Mouse (Mus musculus): ENCODE measurements around the gene Ifit2. TPM values are rescaled to one million over a fixed set of nuclear protein-coding genes. Genes with fewer than 3 reads are reported as not detected.

Gene Ifit2
- polyA plus RNA-seq, 1 experiment from 2014 or later = 12.7 TPM

DNA sequence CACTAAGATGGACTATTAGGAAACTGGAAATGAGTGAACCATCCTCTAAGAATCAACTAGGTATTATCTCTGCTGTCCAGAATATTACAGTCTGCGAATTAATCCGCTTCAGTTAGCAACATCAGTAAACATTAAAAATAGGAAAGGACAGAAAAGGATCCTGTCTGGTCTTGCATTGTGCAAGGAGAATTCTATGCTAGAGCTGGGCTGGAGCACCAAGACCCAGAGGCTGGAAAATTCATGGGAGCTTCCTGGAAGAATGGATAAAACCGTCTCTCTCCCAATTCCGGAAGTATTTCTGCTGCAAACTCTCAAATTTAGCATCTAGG is 325 bp upstream of the Ifit2 start:
- H3K4me1 ChIP-seq = peaks cover 27% of the 10 kb centered on the region

DNA sequence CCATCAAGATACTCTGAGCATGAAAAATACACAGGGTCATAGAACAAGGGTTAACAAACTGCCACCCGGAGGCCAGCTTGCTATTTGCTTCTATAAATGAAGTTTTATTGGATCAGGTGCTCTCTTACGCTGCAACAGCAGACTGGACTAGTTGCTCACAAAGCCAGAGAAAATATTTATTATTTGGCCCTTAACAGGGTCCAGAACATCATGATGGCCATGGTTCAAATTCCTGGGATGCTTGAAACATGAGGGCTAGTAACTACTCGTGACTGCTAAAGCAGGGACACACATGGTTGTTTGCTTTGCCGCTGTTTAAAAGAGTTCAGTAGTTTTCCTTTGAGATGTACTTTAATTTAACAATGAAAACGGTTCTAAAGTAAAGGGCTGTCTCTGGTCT is 1.5 kb downstream of the Ifit2 start:
- no peak for ATAC-seq (ENCODE audit: borderline replicate concordance, extremely low read depth, low FRiP score, low TSS enrichment)
- H3K27ac ChIP-seq = peak overlapping the region; percentile 79
- H3K4me2 ChIP-seq = peak overlapping the region; percentile 48
- H3K4me3 ChIP-seq = peak overlapping the region; percentile 17
- no peaks in the 10 kb centered on the region for H3K27me3 ChIP-seq
- H3K36me3 ChIP-seq = no peaks in the 10 kb centered on the region
- no peaks in the 10 kb centered on the region for H3K9me3 ChIP-seq
- no peak overlapping the region for H3K9ac ChIP-seq
- 27% methylated on average over 5 of the region's 5 CpGs for WGBS
- H3K4me1 ChIP-seq = peaks cover 27% of the 10 kb centered on the region

More for the DNA sequence above, 325 bp upstream of the Ifit2 start:
- ATAC-seq (ENCODE audit: borderline replicate concordance, extremely low read depth, low FRiP score, low TSS enrichment) = no peak
- Histone ChIP-seq H3K27me3 (no peaks in the 10 kb centered on the region), H3K27ac (peak overlapping the region; percentile 84; the same call in 1 of the 2 replicates), H3K36me3 (no peaks in the 10 kb centered on the region), H3K4me2 (peak overlapping the region; percentile 69), H3K9ac (peak overlapping the region; percentile 38; the same call in 1 of the 2 replicates), H3K4me3 (peak overlapping the region; percentile 52), H3K9me3 (no peaks in the 10 kb centered on the region)
- WGBS = 30% methylated on average over 4 of the region's 4 CpGs

DNA sequence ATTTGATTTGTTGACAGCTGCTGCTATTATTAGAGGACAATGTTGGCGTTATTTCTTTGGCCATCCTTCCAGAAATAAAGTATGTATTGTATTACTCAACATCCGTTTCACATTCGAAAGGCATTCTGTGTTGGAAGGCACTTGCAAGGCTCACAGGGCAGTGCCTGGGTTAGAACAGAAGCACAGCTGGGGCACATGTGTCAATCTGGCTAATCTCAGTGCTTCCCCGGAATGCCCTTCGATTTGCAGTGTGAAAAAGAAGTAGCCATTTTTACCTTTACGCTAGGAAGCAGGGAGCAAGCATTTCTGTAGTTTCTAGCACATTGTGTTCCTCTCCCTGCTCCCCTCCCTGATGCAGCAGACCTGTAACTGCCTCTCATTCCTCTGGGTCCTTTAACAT is 2.5 kb downstream of the Ifit2 start:
- H3K36me3 ChIP-seq = no peaks in the 10 kb centered on the region
- WGBS = 38% methylated on average over 6 of the region's 6 CpGs
- H3K27me3 ChIP-seq = no peaks in the 10 kb centered on the region
- ATAC-seq (ENCODE audit: borderline replicate concordance, extremely low read depth, low FRiP score, low TSS enrichment) = 0 out of 2 replicates have a peak, but pooled peaks have one; percentile 12
- peak overlapping the region; percentile 79 for H3K27ac ChIP-seq
- H3K4me2 ChIP-seq = peak overlapping the region; percentile 48
- no peak overlapping the region for H3K4me3 ChIP-seq
- peaks cover 27% of the 10 kb centered on the region for H3K4me1 ChIP-seq
- no peaks in the 10 kb centered on the region for H3K9me3 ChIP-seq
- H3K9ac ChIP-seq = no peak overlapping the region

DNA sequence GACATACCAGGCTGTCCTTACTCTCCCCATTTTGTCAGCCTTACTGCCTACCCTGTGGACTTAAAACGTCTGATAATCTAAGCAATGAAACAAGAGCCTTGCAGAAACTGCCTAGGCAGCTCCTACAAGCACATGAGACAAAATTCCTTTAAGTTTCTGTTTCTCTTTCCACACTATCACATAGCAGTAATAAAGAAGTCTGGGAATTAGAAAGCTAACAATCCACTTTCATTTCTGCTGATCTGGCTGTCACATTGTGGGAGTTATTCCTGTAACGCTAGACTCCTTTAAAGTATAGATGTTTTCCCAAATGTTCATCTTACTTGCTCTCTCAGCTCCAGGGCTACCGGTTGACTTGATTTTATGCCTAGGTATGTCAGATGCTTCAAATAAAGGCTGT is 3.0 kb downstream of the Ifit2 start:
- H3K4me1 ChIP-seq = peaks cover 27% of the 10 kb centered on the region
- WGBS = 51% methylated on average over 3 of the region's 3 CpGs
- no peak overlapping the region for H3K9ac ChIP-seq
- H3K27ac ChIP-seq = peak overlapping the region; percentile 79
- H3K9me3 ChIP-seq = no peaks in the 10 kb centered on the region
- H3K4me3 ChIP-seq = no peak overlapping the region
- H3K4me2 ChIP-seq = peak overlapping the region; percentile 48; the same call in 1 of the 2 replicates
- H3K27me3 ChIP-seq = no peaks in the 10 kb centered on the region
- no peaks in the 10 kb centered on the region for H3K36me3 ChIP-seq
- no peak for ATAC-seq (ENCODE audit: borderline replicate concordance, extremely low read depth, low FRiP score, low TSS enrichment)

DNA sequence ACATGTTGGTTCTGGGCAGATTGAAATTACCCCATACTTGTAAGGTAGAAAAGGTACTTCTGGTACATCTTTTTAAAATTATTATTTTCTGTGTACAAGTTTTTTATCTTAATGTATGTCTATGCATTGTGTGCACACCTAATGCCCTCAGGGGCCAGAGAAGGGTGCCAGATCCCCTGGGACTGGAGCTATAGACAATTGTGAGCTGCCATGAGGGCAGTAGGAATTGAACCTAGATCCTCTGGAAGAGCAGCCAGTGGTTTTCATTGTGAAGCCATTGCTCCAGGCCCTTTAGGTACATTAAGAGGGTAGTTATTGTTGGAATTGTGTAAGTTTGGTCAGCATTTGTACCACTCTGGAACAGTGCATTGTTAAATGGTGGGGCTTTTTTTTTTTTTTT is 3.6 kb downstream of the Ifit2 start:
- Histone ChIP-seq H3K27ac (no peak overlapping the region), H3K4me1 (peaks cover 27% of the 10 kb centered on the region), H3K9me3 (no peaks in the 10 kb centered on the region), H3K27me3 (no peaks in the 10 kb centered on the region), H3K36me3 (no peaks in the 10 kb centered on the region), H3K9ac (no peak overlapping the region), H3K4me3 (no peak overlapping the region), H3K4me2 (no peak overlapping the region)
- no peak for ATAC-seq (ENCODE audit: borderline replicate concordance, extremely low read depth, low FRiP score, low TSS enrichment)

DNA sequence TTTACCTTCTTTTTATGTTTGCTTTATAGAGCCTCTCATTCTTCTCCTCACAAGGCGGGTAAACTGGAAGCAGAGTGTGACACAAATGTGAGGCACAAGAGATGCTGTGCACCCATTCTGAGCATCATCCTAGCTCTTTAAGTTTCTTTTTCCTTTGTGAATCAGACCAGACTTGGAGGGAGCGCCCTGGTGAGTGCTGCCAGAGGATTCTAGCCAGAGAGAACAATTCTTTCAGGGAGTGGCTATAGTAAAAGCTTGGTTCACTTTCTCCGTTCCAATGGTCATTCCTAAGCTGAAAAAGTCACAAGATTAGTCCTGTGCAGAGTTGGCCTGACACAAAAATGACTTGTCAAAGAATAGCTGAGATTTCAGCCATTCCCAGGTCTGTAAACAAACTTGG is 6.1 kb downstream of the Ifit2 start:
- no peak overlapping the region for H3K27ac ChIP-seq
- H3K4me2 ChIP-seq = no peak overlapping the region
- no peaks in the 10 kb centered on the region for H3K9me3 ChIP-seq
- no peaks in the 10 kb centered on the region for H3K27me3 ChIP-seq
- H3K4me1 ChIP-seq = peaks cover 23% of the 10 kb centered on the region
- ATAC-seq (ENCODE audit: borderline replicate concordance, extremely low read depth, low FRiP score, low TSS enrichment) = no peak
- H3K9ac ChIP-seq = no peak overlapping the region
- H3K4me3 ChIP-seq = no peak overlapping the region
- WGBS = 66% methylated on average over 3 of the region's 3 CpGs
- no peaks in the 10 kb centered on the region for H3K36me3 ChIP-seq

DNA sequence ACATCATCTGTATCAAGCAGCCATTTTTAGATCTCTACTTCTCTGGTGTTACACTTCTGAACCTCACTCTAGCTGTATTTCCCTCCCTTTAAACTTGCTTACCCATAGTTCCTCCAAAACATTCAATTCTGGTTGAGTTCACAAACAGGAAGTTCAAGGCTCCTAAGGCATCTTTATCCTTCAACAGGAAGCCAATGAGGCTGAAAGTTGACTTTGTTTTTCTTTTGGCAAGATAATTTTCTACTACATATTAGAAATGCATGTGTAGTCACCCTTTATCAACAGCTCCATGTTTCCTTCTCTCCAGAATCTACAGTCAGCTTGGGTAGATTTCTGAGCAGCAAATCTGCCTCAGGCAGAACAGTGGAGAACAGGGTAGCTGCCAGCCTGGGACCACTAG is 12.1 kb downstream of the Ifit2 start:
- Histone ChIP-seq H3K4me2 (no peak overlapping the region), H3K4me1 (no peaks in the 10 kb centered on the region), H3K27ac (no peak overlapping the region), H3K9ac (no peak overlapping the region), H3K27me3 (no peaks in the 10 kb centered on the region), H3K36me3 (no peaks in the 10 kb centered on the region), H3K9me3 (no peaks in the 10 kb centered on the region), H3K4me3 (no peak overlapping the region)
- no peak for ATAC-seq (ENCODE audit: borderline replicate concordance, extremely low read depth, low FRiP score, low TSS enrichment)

DNA sequence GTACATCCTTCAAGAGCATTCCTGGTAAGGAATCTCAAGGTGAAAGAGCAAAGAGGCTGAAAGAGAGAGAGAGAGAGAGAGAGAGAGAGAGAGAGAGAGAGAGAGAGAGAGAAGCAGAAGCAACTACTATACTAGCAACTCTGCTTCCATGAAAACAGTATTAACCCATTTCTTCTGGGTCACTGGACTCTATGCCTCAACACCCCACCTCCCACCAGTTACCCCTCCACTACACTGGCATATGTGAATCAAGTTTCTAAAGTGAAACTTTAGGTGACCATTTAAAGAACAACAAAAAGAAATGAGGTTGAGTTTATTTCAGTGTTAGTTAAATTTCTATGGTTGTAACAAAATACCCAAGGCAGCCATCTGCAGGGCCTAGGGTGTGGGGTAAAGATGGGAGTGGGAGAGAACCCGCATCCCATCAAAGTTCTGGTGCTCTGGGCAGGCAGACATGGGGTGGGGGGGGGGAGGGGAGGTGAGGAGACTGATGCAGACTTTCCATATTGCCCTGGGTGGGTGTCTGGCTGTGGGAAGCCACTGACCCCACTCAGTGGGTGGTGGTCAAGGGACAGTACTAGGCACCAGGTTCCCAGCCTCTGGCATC is 15.8 kb downstream of the Ifit2 start:
- Histone ChIP-seq H3K4me3 (no peak overlapping the region), H3K27me3 (no peaks in the 10 kb centered on the region), H3K9ac (no peak overlapping the region), H3K9me3 (no peaks in the 10 kb centered on the region), H3K27ac (no peak overlapping the region), H3K4me1 (peaks cover 5% of the 10 kb centered on the region; the same call in 1 of the 2 replicates), H3K4me2 (no peak overlapping the region), H3K36me3 (no peaks in the 10 kb centered on the region)
- no peak for ATAC-seq (ENCODE audit: borderline replicate concordance, extremely low read depth, low FRiP score, low TSS enrichment)
- WGBS = 100% methylated on average over 1 of the region's 1 CpGs

DNA sequence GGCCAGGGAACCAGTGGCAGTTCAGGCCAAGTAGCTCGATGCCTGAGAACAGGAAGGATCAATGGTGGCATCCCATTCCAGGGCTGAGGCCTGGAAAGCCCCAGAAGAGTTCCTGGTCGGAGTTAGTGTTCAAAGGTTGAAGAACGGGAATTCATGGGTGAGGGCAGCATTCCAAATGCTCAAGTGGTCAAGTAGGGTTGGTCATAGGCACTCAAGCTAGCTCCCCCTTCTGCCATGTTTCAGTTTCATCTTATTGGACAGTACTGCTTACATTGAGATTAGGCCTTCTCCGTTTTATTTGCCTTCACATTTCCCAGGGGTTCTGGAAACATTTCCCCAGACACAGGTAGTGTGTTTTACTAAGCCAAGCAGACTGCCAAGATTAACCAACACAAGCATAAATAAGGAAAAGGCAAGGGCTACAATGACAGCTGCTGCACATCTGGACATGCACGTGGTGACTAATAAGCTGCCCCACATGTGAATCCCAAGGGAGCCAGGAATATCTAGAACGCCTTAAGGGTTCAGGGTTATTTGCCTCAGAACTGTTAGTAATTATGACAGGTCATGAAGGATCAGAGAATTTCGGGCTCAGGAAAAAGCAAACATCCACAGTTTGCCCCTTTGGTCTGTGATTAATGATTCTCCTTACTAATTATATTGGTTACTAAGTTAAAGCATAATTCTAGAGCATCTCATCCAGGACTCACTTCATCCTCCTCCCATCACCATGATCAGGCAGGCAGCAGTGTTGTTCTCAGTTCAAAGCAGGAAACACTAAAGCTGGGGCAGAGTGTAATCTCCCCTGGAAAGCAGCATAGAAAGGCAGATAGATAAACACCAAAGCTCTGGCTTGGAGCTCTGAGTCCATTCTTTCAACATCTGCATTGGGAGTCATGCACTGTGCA is 18.7 kb downstream of the Ifit2 start:
- no peaks in the 10 kb centered on the region for H3K9me3 ChIP-seq
- no peak overlapping the region for H3K27ac ChIP-seq
- 51% methylated on average over 7 of the region's 7 CpGs for WGBS
- no peak overlapping the region for H3K4me2 ChIP-seq
- no peak overlapping the region for H3K4me3 ChIP-seq
- H3K9ac ChIP-seq = no peak overlapping the region
- H3K27me3 ChIP-seq = no peaks in the 10 kb centered on the region
- peaks cover 3% of the 10 kb centered on the region; the same call in 1 of the 2 replicates for H3K36me3 ChIP-seq
- peaks cover 5% of the 10 kb centered on the region; the same call in 1 of the 2 replicates for H3K4me1 ChIP-seq
- no peak for ATAC-seq (ENCODE audit: borderline replicate concordance, extremely low read depth, low FRiP score, low TSS enrichment)

DNA sequence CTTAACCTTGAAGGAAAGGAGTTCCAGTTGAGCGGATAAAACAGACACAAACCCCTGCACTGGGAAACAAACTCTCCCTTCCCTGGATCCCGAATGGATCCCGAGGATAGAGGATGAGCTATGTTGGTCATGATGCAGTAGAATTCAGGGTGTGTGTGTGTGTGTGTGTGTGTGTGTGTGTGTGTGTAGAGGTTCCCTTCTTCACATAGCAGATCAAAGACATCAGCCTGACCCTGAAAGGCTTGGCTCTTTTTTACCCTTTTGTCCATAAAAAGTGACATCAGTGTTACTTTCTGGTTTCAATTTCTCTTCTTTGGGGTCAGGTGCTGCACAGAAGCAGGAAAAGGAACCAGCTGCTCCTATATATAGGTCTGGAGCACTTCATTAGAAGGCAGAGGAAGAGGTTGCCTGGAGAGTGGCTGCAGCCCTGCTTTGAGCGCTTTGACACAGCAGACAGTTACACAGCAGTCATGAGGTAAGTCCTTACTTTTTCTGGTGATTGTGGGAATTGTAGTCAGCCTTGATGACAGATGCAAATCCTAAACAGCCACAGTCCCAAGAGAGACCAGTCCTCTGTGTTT is 19.5 kb downstream of the Ifit2 start:
- no peak overlapping the region for H3K4me3 ChIP-seq
- H3K27ac ChIP-seq = no peak overlapping the region
- H3K4me2 ChIP-seq = no peak overlapping the region
- H3K9me3 ChIP-seq = no peaks in the 10 kb centered on the region
- peaks cover 3% of the 10 kb centered on the region; the same call in 1 of the 2 replicates for H3K36me3 ChIP-seq
- 71% methylated on average over 4 of the region's 4 CpGs for WGBS
- peaks cover 5% of the 10 kb centered on the region; the same call in 1 of the 2 replicates for H3K4me1 ChIP-seq
- H3K9ac ChIP-seq = no peak overlapping the region
- no peaks in the 10 kb centered on the region for H3K27me3 ChIP-seq
- ATAC-seq (ENCODE audit: borderline replicate concordance, extremely low read depth, low FRiP score, low TSS enrichment) = no peak

DNA sequence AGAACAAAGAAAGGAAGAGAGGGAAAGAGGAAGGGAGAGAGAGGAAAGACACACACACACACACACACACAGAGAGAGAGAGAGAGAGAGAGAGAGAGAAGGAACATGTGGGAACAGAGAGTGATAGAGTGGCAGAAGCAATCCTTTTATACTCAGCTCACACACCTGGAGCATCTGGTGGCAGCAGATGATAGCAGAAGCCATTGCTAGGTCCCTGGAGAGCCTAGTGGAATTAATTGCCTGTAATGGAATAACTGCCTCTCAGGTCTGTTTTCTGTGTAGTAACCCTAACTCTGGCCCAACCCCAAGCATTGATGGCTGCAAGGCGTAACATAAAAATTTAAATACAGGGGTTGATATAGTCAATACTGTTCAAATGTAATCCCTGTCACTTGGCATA is 20.6 kb downstream of the Ifit2 start:
- 89% methylated on average over 1 of the region's 1 CpGs for WGBS
- no peak overlapping the region for H3K4me3 ChIP-seq
- no peaks in the 10 kb centered on the region for H3K27me3 ChIP-seq
- peaks cover 3% of the 10 kb centered on the region; the same call in 1 of the 2 replicates for H3K36me3 ChIP-seq
- H3K4me1 ChIP-seq = peaks cover 5% of the 10 kb centered on the region; the same call in 1 of the 2 replicates
- no peak overlapping the region for H3K27ac ChIP-seq
- no peaks in the 10 kb centered on the region for H3K9me3 ChIP-seq
- H3K4me2 ChIP-seq = no peak overlapping the region
- ATAC-seq (ENCODE audit: borderline replicate concordance, extremely low read depth, low FRiP score, low TSS enrichment) = no peak
- H3K9ac ChIP-seq = no peak overlapping the region

DNA sequence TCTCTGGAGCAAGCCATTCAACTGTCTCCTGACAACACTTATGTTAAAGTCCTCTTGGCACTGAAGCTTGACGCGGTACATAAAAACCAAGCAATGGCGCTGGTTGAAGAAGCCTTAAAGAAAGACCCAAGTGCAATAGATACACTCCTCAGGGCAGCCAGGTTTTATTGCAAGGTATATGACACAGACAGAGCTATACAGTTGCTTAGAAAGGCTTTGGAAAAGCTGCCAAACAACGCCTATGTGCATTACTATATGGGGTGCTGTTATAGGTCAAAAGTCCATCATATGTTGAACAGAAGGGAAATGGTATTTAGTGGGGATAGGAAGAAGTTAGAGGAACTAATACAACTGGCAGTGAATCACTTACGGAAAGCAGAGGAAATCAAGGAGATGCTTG is 23.2 kb downstream of the Ifit2 start:
- H3K27me3 ChIP-seq = no peaks in the 10 kb centered on the region
- no peak overlapping the region for H3K4me3 ChIP-seq
- H3K4me2 ChIP-seq = no peak overlapping the region
- no peak for ATAC-seq (ENCODE audit: borderline replicate concordance, extremely low read depth, low FRiP score, low TSS enrichment)
- H3K9me3 ChIP-seq = no peaks in the 10 kb centered on the region
- no peak overlapping the region for H3K9ac ChIP-seq
- H3K36me3 ChIP-seq = peaks cover 3% of the 10 kb centered on the region; the same call in 1 of the 2 replicates
- H3K4me1 ChIP-seq = peaks cover 5% of the 10 kb centered on the region; the same call in 1 of the 2 replicates
- no peak overlapping the region for H3K27ac ChIP-seq
- 92% methylated on average over 5 of the region's 5 CpGs for WGBS

Data from lung, embryonic 15.5 days (tissue).